Mouse (Mus musculus): ENCODE measurements around the gene Ints11. TPM values are rescaled to one million over a fixed set of nuclear protein-coding genes. Genes with fewer than 3 reads are reported as not detected.

Ints11 gene
- polyA plus RNA-seq, 1 experiment from 2014 or later = 67.1 TPM

DNA sequence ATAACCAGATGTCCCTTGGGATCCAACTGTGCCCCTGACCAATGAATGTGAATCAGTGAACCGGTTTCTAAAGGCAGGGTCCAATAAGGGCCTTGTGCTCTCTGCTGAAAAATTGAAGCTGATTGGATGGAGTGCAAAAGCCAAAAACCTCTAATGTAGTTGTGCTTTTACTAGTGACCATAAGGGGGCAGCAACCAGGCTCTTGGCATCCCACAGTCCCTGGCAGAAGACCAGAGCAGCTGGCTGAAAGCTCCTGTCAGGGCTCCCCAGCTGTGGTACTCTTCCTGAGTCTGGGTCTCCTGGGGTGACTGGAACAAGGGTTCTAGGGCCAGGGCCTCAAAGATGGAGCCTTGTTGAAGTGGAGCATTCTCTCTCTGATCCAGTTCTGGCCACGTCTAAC is 35.5 kb upstream of the Ints11 start:
- no peak for ATAC-seq
- 25% methylated on average over 2 of the region's 2 CpGs for WGBS
- Histone ChIP-seq H3K4me3 (ENCODE audit: low read length) (no peak overlapping the region), H3K4me1 (ENCODE audit: control insufficient read depth, insufficient read depth, low read length) (peaks cover 27% of the 10 kb centered on the region), H3K27ac (ENCODE audit: low read length) (peak overlapping the region; percentile 29), H3K9ac (ENCODE audit: low read depth, low read length) (0 out of 2 replicates have a peak overlapping the region, but pooled peaks have one; percentile 1), H3K36me3 (ENCODE audit: control insufficient read depth, insufficient read depth, low read length) (0 out of 2 replicates have a peak, but pooled peaks cover 4% of the 10 kb centered on the region), H3K4me2 (ENCODE audit: low read depth, low read length) (no peak overlapping the region), H3K9me3 (ENCODE audit: control insufficient read depth, low read length) (no peaks in the 10 kb centered on the region), H3K27me3 (replicated peaks; ENCODE audit: control insufficient read depth, insufficient read depth, low read length) (no peaks in the 10 kb centered on the region)

DNA sequence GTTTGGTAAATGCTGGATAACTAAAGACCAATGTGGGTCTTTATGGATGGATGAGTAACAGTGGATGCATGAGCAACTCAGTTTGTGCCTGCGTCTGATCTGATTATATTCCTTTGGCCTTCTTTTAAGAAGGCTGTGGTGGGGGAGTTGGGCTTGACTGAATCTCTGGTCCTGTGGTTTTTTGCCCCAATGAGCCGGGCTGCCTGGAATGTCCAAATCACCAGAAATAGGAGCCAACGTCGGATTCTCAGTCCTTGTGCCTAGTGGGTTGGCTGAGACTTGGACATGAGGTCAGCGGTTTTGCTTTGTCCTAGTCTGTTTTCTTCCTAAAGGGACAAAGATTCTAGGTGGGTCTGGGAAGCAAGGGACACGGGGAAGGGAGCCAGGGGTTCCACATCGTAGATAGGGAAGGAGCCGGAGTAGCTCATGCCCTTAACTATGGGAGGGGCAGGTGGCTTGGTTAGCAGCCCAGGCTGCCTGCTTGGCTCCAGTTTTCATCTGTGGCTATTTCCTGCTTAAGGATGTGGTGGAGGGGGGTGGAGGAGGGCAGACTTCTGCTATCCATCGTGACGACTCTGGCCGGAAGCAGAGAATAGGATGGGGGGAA is 31.8 kb upstream of the Ints11 start:
- H3K36me3 ChIP-seq (ENCODE audit: control insufficient read depth, insufficient read depth, low read length) = 0 out of 2 replicates have a peak, but pooled peaks cover 4% of the 10 kb centered on the region
- H3K27ac ChIP-seq (ENCODE audit: low read length) = peak overlapping the region; percentile 93
- no peaks in the 10 kb centered on the region for H3K27me3 ChIP-seq (replicated peaks; ENCODE audit: control insufficient read depth, insufficient read depth, low read length)
- no peak for ATAC-seq
- H3K4me1 ChIP-seq (ENCODE audit: control insufficient read depth, insufficient read depth, low read length) = peaks cover 41% of the 10 kb centered on the region
- H3K4me2 ChIP-seq (ENCODE audit: low read depth, low read length) = no peak overlapping the region
- H3K4me3 ChIP-seq (ENCODE audit: low read length) = no peak overlapping the region
- no peaks in the 10 kb centered on the region for H3K9me3 ChIP-seq (ENCODE audit: control insufficient read depth, low read length)
- 65% methylated on average over 11 of the region's 11 CpGs for WGBS
- peak overlapping the region; percentile 2; the same call in 1 of the 2 replicates for H3K9ac ChIP-seq (ENCODE audit: low read depth, low read length)

DNA sequence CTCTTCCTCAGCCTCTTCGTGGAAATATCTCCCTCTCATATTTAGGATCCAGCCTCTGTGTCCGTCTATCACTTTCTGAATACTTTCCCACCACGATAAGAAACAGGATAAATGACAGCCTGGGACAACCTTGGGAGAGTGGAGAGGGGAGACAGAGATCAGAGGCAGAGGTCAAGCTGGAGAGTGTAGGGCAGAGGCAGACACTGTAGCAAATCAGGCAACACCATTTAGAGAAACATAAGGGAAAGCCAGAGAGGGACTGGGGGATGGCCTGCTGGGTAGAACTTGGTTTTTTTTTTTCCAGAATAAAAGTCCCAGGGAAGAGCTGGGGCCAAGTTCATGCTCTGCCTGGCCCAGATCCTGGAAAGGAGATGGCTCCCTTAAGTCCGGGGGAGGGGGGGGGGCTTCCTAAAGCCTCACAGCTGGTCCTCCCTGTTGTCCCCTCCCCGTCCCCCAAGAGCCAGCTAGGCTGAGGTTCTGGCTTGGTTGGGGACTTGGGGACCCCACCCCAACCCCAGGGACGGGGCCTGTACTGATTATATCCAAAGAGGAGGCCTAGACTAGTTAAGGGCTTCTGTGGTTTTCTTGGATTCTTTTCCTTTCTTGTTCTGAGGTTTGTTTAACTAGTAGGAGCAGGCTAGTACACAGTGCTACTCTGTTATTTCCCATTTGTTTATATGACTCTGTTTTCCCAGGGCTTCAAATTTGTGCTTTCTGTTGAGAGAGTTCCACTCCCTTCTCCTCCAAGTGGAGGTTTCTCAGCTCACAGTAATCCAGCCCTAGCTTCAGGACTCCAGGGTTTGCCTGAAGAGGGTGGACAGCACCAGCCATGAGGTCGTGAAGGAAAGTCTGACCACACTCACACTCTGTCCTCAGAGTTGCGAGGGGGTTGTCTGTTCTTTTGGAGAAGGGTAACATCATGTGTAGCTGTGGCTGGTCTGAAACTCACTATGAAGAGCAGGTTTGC is 30.9 kb upstream of the Ints11 start:
- no peaks in the 10 kb centered on the region for H3K36me3 ChIP-seq (ENCODE audit: control insufficient read depth, insufficient read depth, low read length)
- peak overlapping the region; percentile 30; the same call in 1 of the 2 replicates for H3K9ac ChIP-seq (ENCODE audit: low read depth, low read length)
- WGBS = 45% methylated on average over 8 of the region's 8 CpGs
- peak overlapping the region; percentile 93 for H3K27ac ChIP-seq (ENCODE audit: low read length)
- peak overlapping the region; percentile 2; the same call in 1 of the 2 replicates for H3K4me3 ChIP-seq (ENCODE audit: low read length)
- no peaks in the 10 kb centered on the region for H3K9me3 ChIP-seq (ENCODE audit: control insufficient read depth, low read length)
- no peak for ATAC-seq
- H3K4me2 ChIP-seq (ENCODE audit: low read depth, low read length) = peak overlapping the region; percentile 97
- peaks cover 37% of the 10 kb centered on the region for H3K4me1 ChIP-seq (ENCODE audit: control insufficient read depth, insufficient read depth, low read length)
- H3K27me3 ChIP-seq (replicated peaks; ENCODE audit: control insufficient read depth, insufficient read depth, low read length) = no peaks in the 10 kb centered on the region

DNA sequence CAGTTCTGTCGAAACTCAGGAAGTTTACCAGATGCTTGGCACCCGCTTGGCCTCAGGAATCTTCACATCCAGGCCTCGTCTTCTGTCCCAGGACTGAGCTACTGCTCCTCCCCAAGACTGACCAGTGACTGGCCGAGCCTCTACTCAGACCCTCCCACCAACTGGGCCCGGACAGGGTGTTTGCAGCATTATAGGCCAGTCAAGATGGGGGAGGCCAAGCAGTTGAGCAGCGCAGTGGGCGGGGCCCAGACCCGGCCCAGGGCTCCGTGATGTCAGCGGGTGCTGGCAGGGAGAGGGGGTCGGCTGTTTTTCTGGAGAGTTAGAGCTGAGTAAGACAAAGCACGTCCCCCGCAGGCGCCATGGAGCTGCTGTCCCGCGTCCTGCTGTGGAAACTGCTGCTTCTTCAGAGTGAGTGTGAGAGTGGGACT is 29.8 kb upstream of the Ints11 start, which contains the start of gene Mxra8:
Gene Mxra8 (plus strand): TSS at position 198 of the 428 bp plus-strand sequence.
- H3K27me3 ChIP-seq (replicated peaks; ENCODE audit: control insufficient read depth, insufficient read depth, low read length) = no peaks in the 10 kb centered on the region
- WGBS = 7% methylated on average over 16 of the region's 16 CpGs
- H3K4me2 ChIP-seq (ENCODE audit: low read depth, low read length) = peak within 1 kb of the TSS; percentile 97
- ATAC-seq = peak; percentile 81
- H3K4me3 ChIP-seq (ENCODE audit: low read length) = peak within 1 kb of the TSS; percentile 60
- peaks cover 30% of the 10 kb centered on the region for H3K4me1 ChIP-seq (ENCODE audit: control insufficient read depth, insufficient read depth, low read length)
- H3K36me3 ChIP-seq (ENCODE audit: control insufficient read depth, insufficient read depth, low read length) = no peaks in the 10 kb centered on the region
- H3K9me3 ChIP-seq (ENCODE audit: control insufficient read depth, low read length) = no peaks in the 10 kb centered on the region
- peak within 1 kb of the TSS; percentile 93 for H3K27ac ChIP-seq (ENCODE audit: low read length)
- peak within 1 kb of the TSS; percentile 75 for H3K9ac ChIP-seq (ENCODE audit: low read depth, low read length)

DNA sequence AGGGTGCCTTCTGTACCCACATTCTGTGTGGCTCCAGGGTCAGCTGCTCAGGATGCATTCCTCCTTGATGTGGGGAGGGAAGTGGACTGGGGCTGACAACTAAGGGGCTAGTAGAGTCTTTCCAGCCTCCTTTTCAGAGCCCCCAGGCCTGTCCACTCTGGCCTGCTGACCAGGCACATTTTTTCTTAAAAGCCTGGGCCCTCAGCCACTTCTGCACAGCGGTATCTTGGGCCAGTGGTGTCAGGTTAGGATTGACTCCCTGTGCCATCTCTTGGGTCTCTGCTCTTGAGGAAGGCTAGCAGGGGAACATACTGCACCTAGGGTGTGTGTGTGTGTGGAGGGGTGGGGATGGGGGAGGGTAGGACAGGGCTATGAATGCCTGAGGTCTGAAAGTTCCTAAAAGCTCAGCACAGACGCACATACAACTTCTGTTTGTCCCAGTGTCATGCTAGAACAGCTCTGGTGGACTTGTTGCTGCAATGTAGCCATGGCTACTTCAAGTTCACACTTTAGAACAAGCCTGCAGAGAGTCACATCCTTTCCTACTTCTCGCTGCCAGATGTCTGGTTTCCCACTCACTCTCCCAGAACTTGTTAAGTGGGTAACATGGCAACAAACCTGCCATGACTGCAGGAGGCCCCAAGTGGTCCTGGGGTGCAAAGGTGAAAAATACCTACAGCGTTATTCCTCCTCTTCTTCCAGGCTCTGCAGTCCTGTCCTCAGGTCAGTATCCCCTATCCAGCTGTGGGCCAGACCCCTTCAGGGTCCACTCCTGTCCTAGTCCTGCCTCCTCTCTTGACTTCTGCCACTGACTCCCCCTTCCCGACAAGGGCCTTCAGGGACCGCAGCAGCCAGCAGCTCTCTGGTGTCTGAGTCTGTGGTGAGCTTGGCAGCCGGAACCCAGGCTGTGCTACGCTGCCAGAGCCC is 29.0 kb upstream of the Ints11 start:
- H3K9ac ChIP-seq (ENCODE audit: low read depth, low read length) = peak overlapping the region; percentile 75
- no peaks in the 10 kb centered on the region for H3K9me3 ChIP-seq (ENCODE audit: control insufficient read depth, low read length)
- no peaks in the 10 kb centered on the region for H3K27me3 ChIP-seq (replicated peaks; ENCODE audit: control insufficient read depth, insufficient read depth, low read length)
- H3K36me3 ChIP-seq (ENCODE audit: control insufficient read depth, insufficient read depth, low read length) = no peaks in the 10 kb centered on the region
- H3K27ac ChIP-seq (ENCODE audit: low read length) = peak overlapping the region; percentile 93
- peaks cover 30% of the 10 kb centered on the region for H3K4me1 ChIP-seq (ENCODE audit: control insufficient read depth, insufficient read depth, low read length)
- WGBS = 12% methylated on average over 8 of the region's 8 CpGs
- peak overlapping the region; percentile 60 for H3K4me3 ChIP-seq (ENCODE audit: low read length)
- no peak; the same call in 1 of the 2 replicates for ATAC-seq
- H3K4me2 ChIP-seq (ENCODE audit: low read depth, low read length) = peak overlapping the region; percentile 97

DNA sequence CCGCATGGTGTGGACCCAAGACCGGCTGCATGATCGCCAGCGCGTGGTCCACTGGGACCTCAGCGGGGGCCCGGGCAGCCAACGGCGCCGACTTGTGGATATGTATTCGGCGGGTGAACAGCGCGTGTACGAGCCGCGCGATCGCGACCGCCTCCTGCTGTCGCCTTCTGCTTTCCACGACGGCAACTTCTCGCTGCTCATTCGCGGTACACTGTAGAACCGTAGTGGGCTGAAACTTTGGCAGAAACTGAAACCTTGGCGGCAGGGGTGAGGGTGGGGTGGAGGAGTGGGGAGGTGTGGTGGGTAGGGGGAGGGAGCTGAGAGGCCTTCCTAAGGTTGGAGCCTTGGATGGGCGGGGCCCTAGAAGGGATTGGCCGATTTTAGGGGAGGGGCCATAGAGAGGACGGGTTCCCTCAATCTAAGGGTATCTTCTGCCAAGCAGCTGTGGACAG is 28.3 kb upstream of the Ints11 start:
- H3K4me1 ChIP-seq (ENCODE audit: control insufficient read depth, insufficient read depth, low read length) = peaks cover 30% of the 10 kb centered on the region
- peak; percentile 55 for ATAC-seq
- peak overlapping the region; percentile 97 for H3K4me2 ChIP-seq (ENCODE audit: low read depth, low read length)
- peak overlapping the region; percentile 60 for H3K4me3 ChIP-seq (ENCODE audit: low read length)
- H3K9ac ChIP-seq (ENCODE audit: low read depth, low read length) = peak overlapping the region; percentile 75
- no peaks in the 10 kb centered on the region for H3K36me3 ChIP-seq (ENCODE audit: control insufficient read depth, insufficient read depth, low read length)
- peak overlapping the region; percentile 55; the same call in 1 of the 2 replicates for H3K27ac ChIP-seq (ENCODE audit: low read length)
- WGBS = 1% methylated on average over 32 of the region's 32 CpGs
- H3K27me3 ChIP-seq (replicated peaks; ENCODE audit: control insufficient read depth, insufficient read depth, low read length) = no peaks in the 10 kb centered on the region
- H3K9me3 ChIP-seq (ENCODE audit: control insufficient read depth, low read length) = no peaks in the 10 kb centered on the region

DNA sequence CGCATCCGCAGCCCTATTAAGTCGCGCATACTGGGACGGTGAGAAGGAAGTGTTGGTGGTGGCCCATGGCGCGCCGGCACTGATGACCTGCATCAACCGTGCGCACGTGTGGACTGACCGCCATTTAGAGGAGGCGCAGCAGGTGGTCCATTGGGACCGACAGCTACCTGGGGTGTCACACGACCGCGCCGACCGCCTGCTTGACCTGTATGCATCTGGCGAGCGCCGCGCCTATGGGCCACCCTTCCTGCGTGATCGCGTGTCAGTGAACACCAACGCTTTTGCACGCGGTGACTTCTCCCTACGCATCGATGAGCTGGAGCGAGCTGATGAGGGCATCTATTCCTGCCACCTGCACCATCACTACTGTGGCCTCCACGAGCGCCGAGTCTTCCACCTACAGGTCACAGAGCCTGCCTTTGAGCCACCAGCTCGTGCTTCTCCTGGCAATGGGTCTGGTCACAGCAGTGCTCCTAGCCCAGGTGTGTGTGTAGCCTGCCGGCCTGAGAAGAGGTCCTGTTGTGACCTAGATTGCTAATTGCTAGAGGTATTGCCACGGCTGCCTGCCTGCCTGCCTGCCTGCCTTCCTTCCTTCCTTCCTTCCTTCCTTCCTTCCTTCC is 27.6 kb upstream of the Ints11 start:
- Histone ChIP-seq H3K36me3 (ENCODE audit: control insufficient read depth, insufficient read depth, low read length) (no peaks in the 10 kb centered on the region), H3K4me2 (ENCODE audit: low read depth, low read length) (peak overlapping the region; percentile 97), H3K4me3 (ENCODE audit: low read length) (peak overlapping the region; percentile 60), H3K27me3 (replicated peaks; ENCODE audit: control insufficient read depth, insufficient read depth, low read length) (no peaks in the 10 kb centered on the region), H3K9ac (ENCODE audit: low read depth, low read length) (no peak overlapping the region), H3K4me1 (ENCODE audit: control insufficient read depth, insufficient read depth, low read length) (peaks cover 34% of the 10 kb centered on the region), H3K9me3 (ENCODE audit: control insufficient read depth, low read length) (no peaks in the 10 kb centered on the region), H3K27ac (ENCODE audit: low read length) (no peak overlapping the region)
- no peak for ATAC-seq
- 48% methylated on average over 38 of the region's 38 CpGs for WGBS

DNA sequence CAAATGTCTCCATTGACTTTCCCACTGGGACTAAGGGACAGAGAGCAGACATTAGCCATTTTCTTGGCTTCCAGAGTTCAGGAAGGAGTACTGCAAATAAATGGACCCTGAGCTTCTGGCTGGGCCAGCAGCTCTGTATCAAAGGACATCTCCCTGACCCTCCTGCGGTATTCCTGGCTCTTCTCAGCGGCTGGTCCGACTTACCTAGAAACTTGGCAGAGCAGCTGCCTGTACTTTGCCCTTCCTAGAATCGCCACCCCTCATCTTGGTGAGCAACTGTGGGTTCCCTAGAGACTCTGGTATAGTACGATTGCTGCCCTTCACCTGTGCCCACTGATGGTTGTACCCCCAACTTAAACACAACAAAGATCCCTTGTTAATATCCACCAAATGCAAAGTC is 26.1 kb upstream of the Ints11 start:
- Histone ChIP-seq H3K27me3 (replicated peaks; ENCODE audit: control insufficient read depth, insufficient read depth, low read length) (no peaks in the 10 kb centered on the region), H3K4me3 (ENCODE audit: low read length) (no peak overlapping the region), H3K4me2 (ENCODE audit: low read depth, low read length) (no peak overlapping the region), H3K4me1 (ENCODE audit: control insufficient read depth, insufficient read depth, low read length) (peaks cover 28% of the 10 kb centered on the region), H3K9ac (ENCODE audit: low read depth, low read length) (no peak overlapping the region), H3K27ac (ENCODE audit: low read length) (no peak overlapping the region), H3K36me3 (ENCODE audit: control insufficient read depth, insufficient read depth, low read length) (no peaks in the 10 kb centered on the region), H3K9me3 (ENCODE audit: control insufficient read depth, low read length) (no peaks in the 10 kb centered on the region)
- ATAC-seq = no peak
- 91% methylated on average over 5 of the region's 5 CpGs for WGBS

Measured in intestine, embryonic 16.5 days (tissue).